Mouse (Mus musculus) megakaryocyte, embryonic 14.5 days (primary cell): ENCODE results near the gene Gng7.

Experiments
- FLI1 ChIP-seq: IDR thresholded peaks from 2 replicates; pipeline ENCODE4 v1.6.1; 2012; ENCODE audit warnings: low read length, inconsistent platforms, mixed read lengths
- GATA1 ChIP-seq: IDR thresholded peaks from 3 replicates; pipeline ENCODE4 v1.6.1; 2012; ENCODE audit warnings: mixed read lengths, low read length, inconsistent platforms, borderline replicate concordance

- TF ChIP-seq GATA1 (no peak), FLI1 (no peak)
Measured at GRCm38 (mm10) chr10:80969298-80969697, 45.4 kb downstream of the Gng7 start.
